Mouse (Mus musculus) adrenal gland, adult (tissue): ENCODE results near the gene Rab27a.

Experiments
- DNase-seq, 2 experiments: peaks; one replicate each; pipeline ENCODE4 v3.0.0; 2022 to 2023; ENCODE audit warnings: low spot score in 1 of 2; ENCODE audit not compliant: inconsistent age in 2 of 2

Gene Rab27a

DNA sequence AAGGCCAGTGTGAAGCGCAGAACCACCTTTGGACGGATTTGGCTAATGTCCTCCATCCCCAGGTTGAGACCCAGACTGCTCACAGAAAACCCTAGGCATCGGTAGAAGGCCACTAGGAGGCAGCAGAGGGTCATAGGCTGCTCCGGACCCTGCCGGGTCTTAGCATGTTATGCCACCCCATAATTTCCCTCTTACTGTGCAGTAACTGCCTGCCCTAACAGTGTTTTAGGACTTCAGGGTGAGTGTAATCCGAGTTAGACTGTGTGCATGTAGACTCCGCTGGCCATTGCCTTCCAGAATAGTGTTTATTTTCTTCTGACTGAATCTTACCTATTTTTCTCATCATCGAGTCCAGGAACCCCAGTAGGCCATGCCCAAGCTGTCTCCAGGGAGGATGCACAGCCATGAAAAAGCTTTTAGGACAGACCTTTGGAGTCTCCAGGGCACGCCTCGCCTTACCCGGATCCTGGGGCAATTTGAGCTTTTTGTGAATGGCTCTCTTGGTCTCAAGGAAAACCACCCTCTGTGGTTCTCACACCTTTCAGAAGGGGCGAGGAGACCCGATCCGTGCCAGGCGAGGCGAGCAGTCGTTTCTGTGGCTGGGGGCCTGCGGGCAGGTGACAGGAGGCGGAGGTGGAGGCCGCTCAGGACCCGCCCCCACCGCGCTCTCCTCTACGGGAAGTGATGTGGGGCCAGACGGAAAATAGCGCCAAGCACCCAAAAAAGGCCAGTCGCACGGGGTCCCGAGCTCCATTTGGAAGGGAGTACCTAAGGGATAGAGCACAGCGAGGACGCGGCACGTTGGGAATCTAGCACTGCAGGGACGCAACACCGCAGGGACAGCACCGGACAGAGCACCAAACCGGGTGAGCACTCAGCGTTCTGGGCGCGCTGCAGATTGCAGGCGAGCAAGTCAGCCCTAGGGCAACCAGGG, at the start of gene Rab27a:
Gene Rab27a (plus strand): TSS at position 709 of the 934 bp plus-strand sequence.
- DNase-seq, result peak; percentile 86 to 96

DNA sequence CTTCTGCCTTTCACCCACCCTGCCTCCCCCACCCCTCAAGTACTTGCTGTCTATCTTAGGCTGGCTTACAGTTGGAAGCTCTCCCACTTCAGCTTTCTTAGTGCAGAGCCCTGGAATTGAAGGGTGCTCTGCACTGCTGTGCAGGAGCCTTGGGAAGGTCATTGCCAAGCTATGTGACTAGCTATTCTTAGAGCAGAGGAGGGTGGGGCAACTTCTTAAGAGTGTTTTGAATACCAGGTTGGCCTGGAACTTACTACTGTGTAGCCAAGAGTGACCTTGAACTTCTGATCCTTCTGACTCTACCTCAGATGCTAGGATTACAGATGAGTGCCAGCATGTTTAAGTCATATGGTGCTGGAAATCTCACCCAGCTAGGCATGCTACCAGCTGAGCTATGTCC, 48.5 kb upstream of the Rab27a start:
- DNase-seq, result peak in 1 of 2 experiments; percentile 49

DNA sequence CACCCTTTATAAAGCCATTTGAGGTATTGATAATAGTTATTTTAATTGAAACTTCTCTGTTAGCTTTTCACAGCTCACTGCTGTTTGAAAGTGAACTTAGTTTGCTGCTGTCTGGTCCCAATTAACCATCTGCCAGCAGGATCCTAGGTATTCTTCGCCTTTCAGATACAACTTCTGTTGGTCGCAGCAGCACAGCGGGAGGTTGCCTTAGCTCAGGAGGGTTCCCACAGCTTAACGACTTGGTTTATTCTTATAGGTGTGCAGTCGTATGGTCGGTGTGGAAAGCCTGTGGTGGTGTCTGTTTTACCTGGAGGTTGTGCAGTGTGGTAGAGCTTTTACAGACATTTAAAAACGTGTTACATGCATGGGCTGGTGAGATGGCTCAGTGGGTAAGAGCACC, 47.8 kb upstream of the Rab27a start:
- DNase-seq, result no peak

DNA sequence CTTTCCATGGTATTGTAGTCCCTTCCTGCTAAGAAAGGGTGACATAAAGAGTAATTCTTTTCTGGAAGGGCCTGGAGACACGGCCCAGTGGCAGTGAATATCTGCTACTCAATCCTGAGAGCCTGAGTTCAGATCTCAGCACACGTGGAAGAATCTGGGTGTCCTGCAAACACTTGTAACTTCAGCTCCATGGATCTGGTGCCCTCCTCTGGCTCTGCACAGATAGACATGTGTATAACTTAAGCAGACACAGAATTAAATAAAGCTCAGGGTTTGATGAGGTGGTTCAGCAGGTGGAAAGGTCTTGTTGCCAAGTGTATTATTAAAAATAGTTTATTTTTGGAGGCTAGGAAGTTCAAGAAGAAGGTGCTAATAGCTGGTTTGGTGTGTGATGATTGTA, 44.2 kb upstream of the Rab27a start:
- no peak for DNase-seq

DNA sequence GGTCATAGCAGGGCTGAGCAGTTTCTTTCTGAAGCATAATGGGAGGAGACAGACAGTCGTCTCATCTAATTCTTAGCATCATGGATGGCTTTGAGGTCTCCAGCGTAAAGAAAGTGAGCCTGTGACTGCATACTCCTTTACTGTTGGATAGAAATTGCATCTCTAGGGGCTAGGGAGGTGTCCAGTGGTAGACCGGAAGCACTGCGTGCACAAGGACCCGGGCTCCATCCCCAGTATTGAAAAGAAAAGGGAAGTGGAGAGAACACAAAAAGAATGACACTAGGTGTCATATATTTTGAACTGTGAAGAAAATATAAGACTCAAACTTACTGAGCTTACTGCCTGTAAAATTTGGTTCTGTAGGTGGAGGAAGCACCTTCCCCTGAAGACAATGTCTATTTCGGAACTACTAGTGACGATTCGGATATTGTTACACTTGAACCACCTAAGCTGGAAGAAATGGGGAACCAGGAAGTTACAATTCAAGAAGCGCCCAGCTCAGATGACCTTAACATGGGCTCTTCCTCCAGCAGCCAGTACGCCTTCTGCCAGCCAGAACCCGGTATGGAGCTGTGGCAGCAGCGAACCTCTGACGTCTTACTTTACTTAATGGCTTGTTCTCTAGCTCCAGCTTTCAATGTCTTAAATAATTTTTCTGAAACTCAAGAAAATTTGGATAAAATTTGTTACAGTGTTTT, 43.2 kb upstream of the Rab27a start:
- no peak for DNase-seq

DNA sequence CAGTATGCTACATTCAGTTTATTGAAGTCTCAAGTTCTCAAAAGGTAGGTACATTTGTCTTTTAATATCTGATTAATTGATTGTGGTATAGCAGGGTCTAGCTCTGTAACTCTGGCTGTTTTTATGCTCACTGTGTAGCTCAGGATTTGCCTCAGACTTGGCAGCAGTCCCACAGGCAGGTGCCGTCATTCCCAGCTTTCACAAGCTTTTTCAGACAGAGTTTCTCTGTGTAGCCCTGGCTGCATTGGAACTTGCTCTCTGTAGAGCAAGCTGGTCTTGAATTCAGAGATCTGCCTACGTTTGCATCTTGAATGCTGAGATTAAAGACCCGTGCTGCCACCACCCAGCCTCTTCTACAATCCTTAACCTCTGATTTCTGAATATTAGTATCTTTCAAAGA, 42.5 kb upstream of the Rab27a start:
- DNase-seq, result peak; percentile 40 to 64

DNA sequence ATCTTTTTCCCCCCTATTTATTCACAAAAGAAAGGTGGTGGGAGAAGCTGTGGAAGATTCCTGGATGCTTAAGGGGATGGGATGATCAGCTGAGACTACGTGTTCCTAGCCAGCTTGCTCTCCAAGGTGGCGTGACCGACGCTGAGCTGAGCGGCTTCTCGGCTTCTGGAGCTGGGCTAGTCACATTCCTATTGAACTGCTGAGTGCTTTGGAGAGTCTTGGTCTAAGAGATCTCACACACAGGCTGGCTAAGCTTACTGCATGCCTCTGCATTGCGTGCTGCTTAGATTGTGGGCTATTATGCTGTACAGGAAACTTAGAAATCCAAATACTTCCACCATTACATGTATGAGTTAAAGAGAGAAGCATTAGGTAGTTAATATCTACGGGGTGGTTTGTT, 40.6 kb upstream of the Rab27a start:
- DNase-seq, result no peak

DNA sequence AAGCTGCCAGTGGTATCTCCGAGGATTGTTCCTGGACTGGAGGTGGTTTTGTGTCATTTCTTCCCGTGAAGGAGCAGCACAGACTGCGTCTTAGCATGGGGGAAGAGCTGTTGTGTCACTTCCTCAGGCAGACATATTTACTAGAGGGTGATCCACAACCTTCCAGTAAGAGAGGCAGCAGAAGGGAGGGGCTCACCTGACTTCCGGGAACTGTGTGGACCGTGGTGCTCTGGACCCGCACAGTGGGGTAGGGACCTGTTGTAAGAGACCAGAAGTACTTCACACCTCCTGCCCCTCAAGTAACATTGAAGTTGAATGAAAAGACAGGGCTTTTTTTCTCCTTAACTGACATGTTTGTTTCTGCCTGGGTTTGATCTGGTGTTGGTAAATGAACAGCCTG, 39.5 kb upstream of the Rab27a start:
- no peak for DNase-seq

DNA sequence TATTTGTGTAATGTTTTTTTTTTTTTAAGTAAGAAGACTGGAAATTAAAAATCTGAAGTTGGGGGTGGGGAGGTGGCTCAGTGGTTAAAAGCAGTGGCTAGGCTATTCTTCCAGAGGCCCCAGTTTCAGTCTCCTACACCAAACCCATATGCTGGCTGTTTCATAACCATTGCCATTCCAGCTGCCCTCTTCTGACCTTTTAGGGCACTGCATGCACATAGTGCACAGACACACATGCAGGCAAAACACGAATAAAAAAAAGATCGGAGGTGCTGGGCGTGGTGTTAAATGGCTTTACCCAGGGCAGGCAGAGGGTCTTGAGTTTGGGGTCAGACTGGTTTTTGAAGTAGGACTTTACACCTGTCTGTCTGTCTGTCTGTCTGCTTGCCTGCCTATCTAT, 38.5 kb upstream of the Rab27a start:
- no peak for DNase-seq

DNA sequence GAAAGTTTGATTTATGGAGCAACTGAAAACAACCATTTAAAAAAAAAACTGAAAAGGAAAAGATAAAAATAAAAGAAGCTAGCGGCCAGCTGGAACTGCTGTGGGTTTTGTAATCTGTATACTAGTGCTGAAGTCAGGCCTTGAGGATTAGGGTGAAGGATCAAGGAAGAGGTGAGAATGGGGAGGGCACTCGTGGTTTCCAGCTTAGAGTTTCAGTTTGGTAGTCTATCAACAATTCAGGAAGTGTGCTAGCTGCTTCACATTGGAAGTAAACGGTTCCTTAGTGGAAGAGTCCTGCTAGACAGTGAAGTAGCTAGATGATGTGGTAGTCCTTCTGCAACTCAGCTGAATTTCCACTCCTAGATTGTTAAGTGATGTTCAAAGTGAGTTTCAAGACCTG, 36.3 kb upstream of the Rab27a start:
- DNase-seq, result no peak

DNA sequence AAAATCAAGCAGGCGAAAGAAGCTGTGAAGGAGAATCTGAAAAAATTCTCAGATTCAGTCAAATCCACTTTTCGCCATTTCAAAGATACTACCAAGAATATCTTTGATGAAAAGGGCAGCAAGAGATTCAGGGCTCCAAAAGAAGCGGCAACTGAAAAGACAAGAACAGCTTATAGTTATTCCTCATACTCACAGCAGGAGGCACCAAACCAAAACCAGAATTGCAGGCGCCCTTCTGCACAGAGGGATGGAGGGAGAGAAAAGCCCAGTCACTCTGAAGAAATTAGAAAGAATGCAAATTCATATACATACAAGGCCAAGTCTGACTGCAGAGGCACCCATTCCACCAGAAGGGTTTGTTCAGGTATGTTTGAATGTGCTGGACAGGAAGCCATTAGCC, 32.0 kb upstream of the Rab27a start:
- DNase-seq, result no peak

DNA sequence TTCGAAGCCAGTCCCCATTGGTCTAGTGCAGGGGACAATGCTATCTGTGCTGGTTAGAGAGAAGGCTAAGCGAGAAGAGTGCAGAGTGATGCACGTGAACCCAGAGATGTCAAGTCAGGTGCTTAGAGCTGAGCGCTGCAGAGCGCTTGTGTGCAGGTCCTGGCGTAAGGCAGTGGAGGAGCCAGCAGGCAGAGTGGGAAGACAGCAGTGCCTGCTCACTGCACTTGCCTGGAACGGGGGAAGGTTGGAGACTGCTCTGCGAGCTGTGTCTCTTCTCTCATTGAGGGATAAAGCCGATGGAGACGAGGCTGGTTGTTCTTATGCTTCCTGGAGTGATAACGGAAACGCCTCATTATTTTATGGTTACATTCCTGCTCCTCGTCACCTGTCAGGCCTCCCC, 29.9 kb upstream of the Rab27a start:
- DNase-seq, result no peak

DNA sequence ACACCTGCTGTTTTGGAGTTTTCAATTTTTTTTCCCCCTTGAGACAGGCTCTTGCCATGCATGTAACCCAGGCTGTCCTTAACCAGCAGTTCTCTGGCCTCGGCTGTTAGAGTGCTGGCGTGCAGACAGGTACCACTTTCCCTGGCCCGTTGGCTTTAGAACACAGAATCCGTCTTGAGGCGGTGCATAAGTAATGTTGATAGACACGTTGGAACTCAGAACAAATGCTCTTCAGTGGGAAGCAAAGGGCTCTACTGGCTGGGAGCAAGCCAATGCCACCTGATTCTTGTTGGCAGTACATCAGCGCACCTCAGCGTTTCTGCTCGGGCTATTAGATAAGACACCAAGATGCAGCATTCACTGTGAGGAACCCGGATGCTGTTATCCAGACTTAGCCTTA, 24.8 kb upstream of the Rab27a start:
- DNase-seq, result peak in 1 of 2 experiments; percentile 60

DNA sequence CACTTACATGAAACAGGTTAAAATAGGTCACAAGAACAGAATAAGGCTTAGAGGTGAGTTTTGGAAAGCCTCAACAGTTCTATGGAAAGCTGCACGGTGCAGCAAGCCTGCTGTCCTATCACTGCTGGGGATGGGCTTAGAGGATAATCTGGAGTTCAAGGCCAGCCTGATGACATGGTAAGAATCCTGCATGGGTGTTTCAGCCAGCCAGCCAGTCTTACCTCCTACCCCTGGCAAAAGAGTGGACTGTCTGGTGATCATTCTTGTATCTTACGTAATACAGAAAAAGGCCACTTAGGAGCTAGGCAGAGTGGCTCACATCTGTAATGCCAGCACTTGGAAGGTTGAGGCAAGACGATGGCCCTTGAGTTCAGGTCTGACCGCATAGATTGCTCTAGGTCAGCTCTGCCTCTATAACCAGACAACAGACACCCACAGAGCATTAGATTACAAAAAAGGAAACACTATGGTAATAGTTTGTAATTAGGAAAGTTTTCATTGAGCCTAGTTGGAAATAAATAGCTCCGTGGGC, 24.0 kb upstream of the Rab27a start:
- DNase-seq, result peak; percentile 65 to 86

DNA sequence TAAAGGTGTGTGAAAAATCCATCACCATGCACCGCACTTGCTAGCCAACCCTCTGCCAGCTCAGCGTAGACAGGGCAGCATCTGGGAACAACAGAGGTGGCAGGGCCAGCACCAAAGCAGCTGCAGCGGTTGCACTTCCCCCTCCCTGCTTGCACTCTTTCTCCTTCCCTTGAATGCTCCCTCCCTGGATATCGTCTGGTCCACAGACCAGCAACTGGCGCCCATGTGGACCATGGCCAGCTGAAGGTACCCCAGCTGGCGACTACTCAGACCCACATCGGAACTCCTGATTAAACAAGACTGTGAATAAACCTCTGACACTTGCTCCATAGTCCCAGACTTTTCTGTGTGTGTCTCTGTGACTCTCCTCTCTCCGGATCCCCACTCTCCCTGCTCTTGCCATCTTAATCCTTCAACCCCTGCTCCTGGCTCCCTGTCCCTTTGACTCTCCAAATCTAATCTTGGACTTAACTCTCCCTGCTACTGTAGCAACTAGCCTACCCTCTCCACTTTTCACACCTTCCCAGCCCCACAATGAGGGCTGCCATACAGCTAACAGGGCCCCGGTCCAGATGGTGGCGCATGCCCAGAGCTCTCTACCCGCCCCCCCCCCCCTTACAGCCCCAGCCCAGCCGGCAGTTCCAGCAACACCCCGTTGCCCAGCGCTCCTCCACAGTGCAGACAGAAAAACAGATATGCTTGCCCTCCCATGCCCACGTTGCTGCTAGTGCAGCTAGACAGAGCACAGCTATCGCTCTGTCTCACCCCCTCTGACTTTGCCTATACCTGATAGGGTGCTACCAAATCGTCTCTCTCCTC, 18.6 kb upstream of the Rab27a start:
- no peak for DNase-seq

DNA sequence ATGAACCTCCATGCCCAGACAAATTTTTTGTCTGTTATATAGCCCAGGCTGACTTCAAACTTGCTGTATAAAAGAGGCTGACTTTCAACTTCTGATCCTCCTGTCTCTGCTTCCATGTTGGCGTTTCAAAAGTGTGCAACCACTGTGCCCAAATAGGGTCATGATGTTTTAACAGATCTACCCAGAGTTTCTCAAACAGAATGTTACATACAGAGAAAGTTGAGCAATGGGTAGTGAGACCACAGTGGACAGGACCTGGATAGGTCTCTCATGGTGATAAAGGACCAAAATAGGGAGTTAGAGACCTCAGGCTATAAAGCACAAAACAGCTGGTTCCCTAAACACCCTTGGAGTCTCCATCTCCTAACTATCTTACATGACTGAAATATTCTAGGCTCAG, 14.2 kb upstream of the Rab27a start:
- DNase-seq, result no peak

DNA sequence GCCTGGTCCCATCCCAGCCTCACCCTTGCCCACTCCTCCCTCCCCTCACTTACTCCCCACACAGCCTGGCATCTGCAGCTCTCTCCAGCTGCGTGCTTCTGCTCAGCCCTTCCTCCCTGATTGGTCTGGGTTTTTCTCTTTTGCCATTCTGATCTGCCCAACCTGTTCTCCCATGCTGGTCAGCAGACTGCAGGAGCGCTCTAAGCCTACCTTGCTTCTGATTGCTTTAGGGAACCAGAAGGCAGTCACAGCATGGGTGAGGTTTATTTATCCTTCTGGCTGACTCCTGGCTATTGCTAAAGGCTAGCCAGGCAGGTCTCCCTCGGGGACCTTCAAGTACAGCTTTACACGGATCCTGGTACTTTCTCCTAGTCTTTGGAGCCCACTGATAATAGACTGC, 13.2 kb upstream of the Rab27a start:
- no peak for DNase-seq

DNA sequence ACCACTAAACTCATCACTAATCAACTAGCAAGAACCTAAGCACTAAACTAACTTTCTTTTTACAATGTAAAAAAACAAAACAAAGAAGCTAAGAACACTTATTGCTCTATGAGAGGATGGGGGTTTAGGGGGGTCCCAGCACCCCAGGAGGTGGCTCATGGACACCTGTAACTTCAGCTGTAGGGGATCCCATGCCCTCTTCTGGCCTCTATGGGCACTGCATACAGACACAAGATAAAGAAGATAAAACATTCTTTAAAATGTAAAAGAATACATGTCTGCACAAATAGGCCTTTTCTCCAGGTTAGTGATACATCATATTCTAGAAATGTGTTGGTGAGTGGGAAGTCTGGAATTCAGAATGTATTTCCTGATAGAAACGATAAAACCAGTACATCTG, 11.2 kb upstream of the Rab27a start:
- no peak for DNase-seq

DNA sequence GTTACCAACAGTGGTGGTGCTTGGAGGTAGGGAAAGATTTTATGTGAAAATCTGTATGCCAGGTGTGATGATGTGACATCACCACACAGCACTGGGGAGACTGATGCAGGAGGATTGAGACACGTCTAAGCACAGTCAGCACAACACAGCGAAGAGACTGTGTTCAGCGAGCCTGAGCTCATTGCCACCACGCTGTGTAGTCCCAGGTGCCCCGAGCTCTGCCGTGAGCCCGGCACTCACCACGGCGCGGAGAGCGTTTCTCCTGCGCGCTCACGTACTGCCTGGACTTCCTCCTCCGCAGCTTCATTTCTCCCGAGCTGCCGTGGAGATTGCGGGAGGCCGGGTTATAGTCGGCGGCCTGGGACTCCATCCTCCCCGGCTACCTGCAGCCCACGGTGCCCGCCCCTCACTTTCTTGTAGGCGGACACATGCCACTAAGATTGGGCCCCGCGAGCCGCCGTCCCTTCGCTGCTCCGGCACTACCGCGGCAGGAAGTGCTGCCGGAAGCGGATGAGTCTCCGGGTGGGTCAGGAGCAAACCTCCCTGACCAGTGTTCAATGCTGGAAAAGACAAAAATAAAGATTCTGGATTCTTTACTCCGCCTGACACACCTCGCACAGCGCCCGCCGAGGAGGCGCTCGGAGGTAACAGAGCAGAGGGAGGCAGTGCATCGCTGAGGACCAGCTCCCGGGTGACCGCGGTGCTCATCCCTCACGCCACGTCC, 5.3 kb upstream of the Rab27a start:
- DNase-seq, result peak; percentile 93 to 97

DNA sequence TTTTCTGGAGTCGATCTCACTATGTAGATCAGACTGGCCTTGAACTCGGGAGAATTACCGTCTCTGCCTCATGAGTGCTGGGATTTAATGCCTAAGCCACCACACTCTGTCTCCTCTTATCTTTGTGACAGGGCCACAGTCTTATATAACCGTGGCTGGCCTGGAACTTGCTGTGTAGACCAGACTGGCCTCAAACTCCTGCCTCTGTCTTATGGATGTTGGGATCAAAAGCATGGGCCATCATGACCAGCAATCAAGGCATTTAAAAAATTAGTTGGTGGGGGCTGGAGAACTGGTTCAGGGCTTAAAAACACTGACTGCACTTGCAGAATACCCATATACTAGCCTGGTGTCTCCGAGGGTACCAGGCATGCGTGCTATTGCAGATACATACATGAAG, 4.6 kb upstream of the Rab27a start, which contains the start of gene Pigb:
Gene Pigb (minus strand): TSS at position 299 of the 400 bp plus-strand sequence.
- DNase-seq, result peak; percentile 56 to 74
